Mouse (Mus musculus) frontal cortex, adult 2 months (tissue): ENCODE results near the gene Arhgap5. TPM values are rescaled to one million over a fixed set of nuclear protein-coding genes. Genes with fewer than 3 reads are reported as not detected.
A peak's percentile ranks its signal among the peaks of the same experiment; 100 is the strongest.

Source experiments
- DNase-seq, 2 experiments: peaks; one replicate each; pipeline ENCODE4 v3.0.0; 2022; ENCODE audit warnings: low spot score in 1 of 2; ENCODE audit errors: extremely low spot score in 1 of 2
- polyA plus RNA-seq: library from polyadenylated mRNA; depleted of rRNA; stranded (reverse); fragments of >200 nt; gene quantifications from 2 replicates; pipeline ENCODE4 v1.2.3, GENCODE M21; 2012; rRNA removed

The Arhgap5 gene
- 51.8 and 54.2 TPM in 2 replicates for polyA plus RNA-seq

DNA sequence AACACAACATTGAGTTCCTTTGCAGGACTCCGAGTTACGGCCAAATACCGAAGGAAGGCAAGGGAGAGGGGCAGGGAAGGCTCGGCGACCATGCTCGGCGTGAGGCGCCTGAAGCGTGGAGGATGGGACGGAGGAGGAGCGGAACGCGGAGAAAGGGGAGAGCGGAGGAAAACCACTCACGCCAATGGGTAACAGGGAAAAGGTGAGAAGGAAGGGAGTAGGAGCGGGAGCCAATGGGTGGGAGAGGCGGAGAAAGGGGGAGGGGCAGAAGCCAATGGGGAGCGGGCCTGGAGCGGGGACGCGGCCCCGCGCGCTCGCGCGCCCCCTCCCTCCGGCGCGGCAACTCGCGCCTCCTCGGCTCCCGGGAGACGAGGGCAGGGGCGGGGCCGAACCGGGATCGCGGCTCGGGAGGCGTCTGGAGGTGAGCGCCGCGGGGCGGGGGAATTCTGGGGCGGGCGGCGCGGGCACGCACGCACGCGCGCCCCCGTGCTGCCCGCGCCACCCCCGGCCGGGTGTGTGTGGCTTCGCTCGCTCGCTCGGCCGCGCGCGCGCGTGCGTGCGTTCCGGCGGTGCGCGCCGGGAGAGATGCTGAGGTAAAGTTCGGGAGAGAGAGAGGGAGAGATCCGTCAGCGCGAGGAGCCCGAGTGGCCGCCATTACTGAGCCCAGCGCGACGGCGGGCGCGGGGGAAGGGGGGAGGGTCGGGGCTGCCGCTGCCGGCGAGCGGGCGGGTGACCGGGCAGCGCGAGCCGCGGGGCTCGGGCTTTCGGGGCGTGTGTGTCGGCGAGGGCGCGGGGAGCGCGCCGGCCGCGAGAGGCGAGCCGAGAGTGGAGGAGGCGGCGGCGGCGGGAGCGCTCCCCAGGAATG is at the start of gene Arhgap5:
Gene Arhgap5 (plus strand): TSS at position 517 of the 865 bp plus-strand sequence.
- peak; percentile 92 to 96 for DNase-seq

DNA sequence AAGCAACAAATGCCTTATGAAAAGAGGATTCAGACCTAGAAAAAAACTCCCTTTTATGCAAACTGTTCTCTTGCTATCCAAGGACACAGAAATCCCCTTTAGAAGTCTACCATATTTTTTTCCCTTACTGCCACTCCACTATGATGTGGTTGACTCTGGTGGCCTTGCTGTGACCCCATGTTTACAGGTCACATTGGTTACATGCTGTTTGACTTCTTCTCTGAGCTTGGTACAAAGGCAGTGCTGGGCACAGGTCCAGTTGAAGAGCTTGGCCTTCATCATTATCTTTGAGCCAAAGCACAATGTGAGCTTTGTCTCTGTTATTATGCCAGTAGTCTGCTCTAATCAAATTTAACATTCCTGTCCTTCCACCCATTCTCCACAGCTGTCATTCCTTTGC is 39.2 kb upstream of the Arhgap5 start:
- DNase-seq = no peak

DNA sequence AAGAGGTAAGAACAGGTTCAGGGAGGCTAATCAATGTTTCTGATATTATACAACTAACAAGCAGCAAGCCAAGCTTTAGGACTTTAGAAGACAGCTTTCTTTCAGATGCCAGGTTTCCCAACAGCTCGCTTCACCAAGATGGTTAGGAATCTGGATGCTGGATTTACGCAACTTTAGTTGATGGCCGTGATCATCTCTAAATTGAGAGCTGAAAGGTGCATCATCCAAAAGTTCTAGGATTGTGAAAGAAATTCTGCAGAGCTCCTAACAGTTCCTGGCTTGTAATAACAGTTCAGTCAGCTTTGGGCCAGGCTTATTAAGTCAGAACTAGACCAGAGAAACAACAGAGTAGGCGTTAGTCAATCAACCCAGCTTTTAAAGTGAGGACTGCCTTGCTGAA is 32.2 kb upstream of the Arhgap5 start:
- no peak for DNase-seq

DNA sequence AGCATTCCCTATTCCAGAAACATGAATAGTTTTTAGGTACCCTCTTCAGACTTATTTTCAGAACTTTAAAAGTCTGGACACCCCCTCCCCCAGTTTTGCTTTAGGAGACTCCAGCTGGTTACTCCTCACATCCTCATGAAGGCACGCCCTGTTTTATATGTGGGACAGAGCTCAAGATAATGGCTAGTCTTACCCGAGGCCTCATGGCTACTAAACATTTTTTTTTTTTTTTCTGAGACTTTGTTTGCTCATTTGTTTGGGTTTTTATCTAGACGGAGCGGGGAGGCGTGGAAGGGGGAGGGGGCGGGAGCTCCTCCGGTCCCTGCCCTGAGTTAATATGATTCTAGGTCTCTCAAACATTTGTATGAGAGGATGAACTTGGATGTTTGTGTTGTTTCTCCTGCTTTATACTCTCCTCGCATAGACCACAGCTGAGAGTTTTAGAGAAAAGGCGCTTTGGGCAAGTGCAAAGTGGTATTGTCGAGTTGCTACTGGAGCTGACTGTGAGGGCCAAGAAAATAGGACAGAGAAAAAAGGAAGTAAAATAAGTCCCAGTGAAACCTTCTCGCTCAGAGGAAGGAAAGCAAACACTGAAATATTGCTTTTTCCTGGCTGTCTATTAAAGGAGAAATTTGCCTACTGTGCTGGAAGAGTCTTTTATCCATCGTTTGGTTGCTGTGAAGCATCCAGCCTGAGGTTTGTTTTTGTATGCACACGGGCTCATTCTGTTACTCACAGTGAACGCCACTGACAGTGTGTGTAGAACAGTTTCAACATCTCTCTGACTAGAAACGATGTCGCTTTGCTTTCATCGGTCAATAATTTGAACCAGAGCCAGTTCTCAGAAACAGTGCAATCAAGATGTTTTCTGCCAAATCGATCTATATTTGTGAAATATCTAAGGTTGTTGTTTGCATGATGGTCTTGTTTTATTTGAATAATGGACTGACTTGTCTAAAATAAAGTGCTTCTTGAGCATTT is 29.5 kb upstream of the Arhgap5 start:
- peak; percentile 19 to 36 for DNase-seq

DNA sequence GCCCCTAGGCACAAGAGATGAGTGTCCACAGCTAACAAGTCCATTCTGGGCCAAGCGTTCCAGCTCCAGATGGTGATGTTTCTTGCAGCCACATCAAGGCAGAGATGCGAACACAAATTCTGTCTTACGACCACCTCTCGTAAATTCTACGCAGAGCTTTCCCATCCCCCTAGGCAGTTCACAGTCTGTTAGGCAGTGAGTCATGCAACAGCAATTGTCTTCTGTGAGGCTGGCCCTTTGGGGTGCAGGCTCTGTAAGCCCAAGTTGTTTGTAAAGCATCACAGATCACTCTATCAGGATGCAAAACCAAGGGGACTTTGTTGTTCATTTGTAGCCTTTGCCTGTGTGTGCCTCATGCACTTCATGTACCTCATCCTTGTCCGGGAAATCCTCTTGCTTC is 27.7 kb upstream of the Arhgap5 start:
- DNase-seq = no peak

DNA sequence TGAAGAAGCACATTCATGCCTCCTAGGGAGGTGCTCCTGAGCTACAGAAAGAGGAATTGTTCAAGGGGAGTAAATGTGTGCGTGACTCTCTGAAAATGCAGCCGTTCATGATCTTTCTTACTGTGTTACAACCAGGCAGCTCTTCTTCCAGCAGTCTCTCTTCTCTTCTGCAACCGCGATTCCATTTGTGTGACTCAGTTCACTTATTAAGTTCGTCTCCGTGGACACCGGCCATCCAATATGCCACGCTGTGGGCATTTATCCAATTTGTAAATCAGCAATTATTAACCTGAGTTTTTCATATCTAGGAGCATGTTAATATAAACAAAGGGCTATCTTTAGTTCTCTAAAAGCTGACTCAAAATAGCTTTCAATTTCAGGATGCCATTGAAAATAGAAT is 25.2 kb upstream of the Arhgap5 start:
- DNase-seq = no peak

DNA sequence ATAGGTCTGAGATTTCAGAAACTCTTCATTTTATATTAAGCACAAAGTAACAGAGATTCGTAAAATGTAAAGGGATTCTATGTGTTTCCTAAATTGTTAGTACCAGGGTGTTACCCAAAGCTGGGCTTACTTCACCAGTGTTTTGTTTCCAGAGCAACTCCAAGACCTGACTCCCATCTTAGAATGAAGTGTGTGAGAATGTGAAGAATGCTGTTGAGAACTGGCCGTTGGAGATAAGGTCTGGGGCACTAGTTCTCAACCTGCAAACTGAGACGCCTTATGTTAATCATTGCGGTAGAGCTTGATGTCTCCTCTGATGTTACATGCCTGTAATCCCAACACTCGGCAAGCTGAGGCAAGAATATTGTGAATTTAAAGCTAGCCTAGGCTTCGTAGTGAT is 24.4 kb upstream of the Arhgap5 start:
- no peak for DNase-seq

DNA sequence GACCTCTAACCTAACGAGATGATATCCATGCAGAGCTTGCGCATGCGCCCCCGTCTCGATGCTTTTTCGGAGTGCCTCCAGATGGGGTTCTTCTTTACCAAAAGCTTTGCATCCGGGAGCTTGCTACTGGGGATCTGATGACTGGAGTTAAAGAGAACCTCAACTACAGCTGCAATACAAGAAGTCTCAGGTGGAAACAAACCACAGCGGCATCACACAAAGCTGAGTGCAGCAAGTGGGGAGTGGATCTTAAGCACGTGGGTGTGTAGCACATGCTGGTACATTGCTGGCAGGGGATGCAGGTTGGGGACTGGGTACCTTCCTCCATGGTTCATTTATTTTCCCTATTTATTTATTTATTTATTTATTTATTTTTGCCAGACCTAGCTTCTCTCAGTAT is 22.9 kb upstream of the Arhgap5 start:
- DNase-seq = no peak

DNA sequence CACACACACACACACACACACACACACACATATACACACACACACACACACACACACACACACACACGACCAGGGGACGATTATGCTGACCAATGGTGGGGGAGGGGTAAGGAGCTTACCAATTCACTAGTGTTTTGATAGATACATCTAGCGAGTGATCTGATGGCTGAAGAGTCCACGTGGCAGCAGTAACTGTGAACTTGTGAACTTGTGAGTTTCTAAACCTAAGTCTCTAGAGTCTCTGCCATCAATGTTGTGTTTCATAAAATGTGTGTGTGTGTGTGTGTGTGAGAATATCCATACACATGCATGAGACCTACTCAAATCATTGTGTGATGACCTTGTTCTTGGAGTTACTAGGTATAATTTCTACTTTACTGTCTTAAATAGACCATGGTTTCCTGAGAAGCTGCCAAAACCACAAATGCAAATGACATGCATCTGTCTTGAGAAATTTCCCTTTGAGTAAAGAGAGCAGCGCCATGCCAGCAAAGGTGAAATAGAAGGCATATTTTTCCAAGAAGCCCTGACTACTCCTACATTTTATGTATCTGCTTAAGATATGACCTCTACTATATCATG is 21.7 kb upstream of the Arhgap5 start:
- DNase-seq = no peak

DNA sequence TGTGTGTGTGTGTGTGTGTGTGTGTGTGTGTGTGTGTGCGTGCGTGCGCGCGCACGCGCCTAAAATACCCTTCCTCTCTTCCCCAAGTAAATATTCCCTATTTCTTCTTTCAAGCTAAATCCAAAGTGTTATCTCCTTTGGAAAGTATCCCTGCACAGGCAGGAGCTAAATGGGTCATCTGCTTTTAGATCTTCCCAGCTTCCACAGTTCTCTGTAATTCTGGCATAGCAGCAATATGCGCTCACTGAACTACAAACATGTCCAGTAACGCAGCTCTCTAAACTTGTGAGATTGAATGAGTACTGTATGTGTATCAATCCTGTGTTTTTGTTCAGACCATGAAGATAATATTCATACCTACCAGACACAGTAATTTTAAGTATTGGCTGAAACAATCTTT is 20.6 kb upstream of the Arhgap5 start:
- peak in 1 of 2 experiments; percentile 19 for DNase-seq

DNA sequence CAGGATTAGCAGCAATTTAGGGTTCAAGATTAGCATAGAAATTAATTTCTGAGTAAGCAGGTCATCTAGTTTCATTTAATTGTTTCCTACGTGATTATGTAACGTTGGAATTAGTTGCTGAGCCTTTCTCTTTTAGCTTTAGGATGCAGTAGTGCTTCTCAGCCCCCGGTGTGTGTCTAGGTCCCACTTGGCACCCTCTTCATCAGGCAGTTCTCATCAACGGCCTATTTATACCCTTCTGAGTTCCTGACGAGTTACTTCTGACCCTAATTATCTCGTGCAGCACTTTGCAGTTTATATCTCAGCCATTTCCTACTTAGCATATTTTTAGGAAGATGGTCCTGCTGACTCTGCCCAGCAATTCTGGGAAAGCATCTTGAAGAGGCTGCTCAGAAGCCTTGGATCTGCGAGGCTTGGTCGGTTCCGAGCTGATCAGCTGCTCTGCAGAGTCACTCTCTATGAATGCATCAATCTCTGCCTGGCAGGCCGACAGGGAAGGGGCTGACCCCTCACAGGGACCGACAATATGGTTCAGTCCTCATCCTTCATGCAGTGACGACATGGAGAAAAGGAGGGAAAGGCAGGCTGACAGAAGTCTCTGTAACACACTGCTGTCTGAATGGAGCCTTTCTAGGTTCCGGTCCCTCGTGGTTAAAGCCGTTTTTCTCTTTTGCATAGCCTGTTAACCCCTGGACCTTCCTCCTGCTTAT is 15.4 kb upstream of the Arhgap5 start:
- no peak for DNase-seq

DNA sequence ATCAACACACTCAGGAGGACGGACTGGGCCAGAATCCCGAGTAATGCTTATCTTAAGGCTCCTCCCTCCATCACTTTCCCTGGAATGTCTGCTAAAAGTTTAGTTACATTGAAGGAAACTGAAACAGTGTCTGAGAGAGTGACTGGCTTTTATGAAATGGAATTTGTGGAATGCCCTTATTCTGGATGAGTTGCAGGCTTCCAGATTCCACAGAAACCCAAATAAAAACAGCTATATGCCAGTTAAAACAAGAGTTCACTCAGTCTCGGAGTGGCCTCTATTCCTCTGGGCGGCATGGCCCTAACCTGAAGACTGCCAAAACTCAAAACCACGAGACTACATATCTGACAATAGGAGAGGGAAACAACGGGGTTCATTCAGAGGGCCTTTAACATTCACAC is 10.5 kb upstream of the Arhgap5 start:
- DNase-seq = peak in 1 of 2 experiments; percentile 31

DNA sequence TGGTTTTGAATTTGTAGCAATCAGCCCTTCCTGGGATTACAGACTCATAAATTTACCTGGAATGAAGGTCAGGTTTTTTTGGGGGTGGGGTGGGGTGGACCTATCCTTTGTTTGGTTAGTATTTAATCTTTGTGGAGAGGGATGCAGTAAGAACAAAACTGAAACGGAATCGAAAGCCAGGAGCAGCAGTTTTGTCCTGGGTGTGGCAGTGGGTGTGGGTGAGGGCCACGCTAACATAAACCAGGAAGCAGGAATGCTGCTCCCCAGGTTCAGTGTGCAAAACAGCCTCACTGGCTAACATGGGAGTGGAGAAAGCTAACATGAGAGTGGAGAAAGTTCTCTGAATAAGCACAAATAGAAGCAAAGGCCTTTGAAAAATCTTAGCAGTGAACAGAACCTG is 6.6 kb upstream of the Arhgap5 start:
- no peak for DNase-seq

DNA sequence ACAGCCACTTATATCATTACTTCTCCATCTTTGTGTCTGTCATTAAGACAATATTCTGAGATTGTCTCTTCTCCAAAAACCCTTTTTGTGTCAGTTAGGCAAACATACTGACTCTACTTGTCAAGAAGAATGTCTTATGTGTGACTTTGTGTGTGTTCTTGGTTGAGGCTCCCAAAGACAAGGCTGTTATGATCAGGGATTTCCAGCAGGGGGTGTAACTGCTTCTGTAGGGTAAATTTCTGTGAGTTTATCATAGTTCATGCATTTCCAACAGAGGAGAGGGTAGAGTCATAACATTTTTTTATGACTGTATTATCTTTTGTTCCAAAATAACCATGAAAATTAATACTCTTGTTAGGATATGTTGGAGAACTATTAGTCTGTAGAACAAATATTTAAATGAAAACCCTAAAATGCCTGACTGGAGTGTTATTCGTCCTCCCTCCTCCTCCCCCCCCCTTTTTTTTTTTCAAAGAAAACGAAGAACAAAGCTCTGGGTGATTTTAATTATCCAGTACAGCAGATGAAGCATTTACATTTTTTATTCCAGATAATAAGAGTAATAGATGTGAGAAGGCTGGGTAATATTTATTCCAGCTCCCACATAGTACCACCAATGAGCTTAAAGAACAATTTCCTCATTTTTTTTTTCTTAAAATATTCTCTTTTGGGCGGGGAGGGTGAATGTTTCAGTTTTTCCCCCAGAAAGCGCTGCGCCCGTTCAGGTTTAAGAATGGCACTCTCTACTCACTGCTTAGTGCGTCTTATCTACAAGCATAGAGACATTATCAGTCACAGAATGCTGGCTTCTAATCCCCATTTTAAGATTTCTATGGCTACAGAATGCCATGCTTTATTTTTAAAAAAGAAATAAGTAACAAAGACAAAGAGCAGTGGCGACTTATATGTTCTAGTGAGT is 2.6 kb upstream of the Arhgap5 start:
- DNase-seq = peak in 1 of 2 experiments; percentile 45

DNA sequence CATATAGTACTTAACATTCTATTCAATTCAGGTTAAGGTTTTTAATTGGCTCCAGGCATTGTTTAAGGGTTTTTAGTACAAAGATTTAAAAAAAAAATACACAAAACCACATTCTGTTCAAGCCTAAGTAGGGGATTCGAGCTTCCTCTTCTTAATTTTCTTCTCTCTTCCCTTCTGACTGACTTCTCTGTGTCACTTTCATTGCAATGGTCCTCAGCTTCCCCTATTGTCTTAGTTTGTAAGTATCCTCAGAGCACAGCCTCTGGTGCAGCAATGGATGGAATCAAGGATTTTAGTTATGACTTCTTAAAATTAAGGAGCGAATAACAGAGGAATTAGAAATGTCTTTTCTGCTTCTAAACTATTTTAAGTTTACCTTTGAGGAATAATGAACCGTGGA is 1.6 kb upstream of the Arhgap5 start:
- no peak for DNase-seq

DNA sequence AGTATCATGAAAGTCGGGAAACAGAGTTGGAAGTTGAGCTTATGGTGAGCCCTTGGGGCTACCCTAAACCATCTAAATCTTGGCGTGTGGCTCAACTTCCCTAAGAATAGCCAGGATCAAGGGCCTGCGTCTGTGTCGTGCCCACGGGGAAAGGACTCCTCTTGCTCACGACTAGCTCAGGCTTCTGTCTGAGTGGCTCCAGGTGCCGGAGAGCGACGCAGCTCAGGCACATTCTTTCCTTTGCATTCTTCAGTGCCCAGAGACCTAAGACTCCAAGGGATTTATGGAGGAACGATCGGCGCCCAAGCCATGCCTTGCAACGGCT is 679 bp upstream of the Arhgap5 start:
- DNase-seq = no peak

DNA sequence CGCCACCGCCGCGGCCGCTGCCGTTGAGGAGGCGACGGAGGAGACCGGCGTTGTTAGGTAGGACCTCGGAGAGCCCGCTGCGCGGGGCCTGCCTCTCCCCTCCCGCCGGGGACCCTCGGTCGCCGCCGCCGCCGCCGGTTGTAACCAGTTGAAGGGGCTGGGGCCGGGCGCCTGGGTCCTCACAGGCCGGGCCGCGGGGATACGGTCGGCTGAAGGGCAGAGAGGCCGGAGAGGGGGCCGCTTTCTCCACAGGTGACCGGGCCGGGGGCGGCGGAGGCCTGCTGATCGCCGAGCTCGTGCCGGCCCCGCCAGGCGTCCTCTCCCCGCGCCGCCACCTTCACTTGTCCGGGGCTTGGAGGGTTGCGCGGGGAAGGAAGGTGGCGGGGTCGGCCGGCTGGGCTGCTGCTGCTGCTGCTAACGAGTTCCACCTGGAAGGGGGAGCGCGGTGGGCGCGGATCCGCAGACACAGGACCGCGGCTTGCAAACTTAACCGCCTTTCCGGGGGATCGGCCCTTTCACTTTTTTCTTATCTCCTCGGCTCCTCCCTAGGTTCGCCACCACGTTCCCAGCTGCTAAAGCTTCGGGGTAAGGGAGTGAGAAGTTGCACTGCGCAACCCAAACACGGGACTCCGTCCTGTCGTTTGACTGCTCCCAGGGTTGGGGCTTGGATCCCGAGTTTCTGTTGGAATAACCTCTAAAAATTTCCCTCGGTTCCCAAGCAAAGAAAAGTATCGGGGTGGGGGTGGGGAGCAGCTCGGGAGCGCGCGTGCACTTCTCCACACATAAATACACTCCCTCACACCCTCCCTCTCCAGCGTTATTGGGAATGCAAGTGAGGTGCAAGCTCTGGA is 784 bp downstream of the Arhgap5 start:
- peak in 1 of 2 experiments; percentile 37 for DNase-seq

DNA sequence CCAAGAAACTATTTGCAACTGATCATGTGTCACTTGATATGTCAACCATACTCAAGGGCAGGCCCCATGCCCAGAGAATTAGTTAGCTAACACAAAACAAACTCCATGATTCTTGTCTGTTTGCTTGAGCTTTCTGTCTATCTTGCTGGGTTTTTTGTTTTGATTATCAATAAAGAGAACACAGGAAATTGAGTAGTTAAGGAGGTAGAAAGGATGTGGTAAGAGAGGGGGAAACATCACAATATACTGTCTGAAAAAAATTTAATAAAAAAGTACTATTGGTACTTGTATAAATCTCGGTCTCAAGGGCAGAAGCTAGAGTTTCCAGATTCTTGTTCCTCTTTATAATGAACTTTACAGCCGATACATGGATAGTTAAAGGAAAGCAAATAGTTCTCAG is 20.9 kb downstream of the Arhgap5 start:
- no peak for DNase-seq

DNA sequence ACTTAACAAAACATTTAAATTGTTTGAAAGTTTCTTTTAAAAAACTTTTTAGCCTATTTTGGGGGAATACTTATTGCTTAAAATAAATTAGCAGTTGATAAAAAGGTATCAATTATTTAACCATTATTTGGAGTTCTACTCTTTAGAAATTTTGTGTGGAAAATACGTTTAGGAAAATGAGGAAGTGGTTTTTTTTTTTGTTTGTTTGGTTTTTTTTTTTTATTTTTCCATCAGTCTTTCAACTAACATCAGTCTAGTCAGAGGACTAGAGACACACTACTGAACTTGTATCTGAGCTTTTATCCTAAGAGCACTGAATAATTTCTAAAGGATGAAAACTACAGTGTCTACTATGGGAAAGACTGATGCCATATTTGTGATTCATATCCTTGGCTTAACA is 21.7 kb downstream of the Arhgap5 start:
- no peak for DNase-seq
